Mouse (Mus musculus) limb, embryonic 12.5 days (tissue): Measurements from ENCODE around the gene Slc51b. TPM values are rescaled to one million over a fixed set of nuclear protein-coding genes. Genes with fewer than 3 reads are reported as not detected.
A peak's percentile ranks its signal among the peaks of the same experiment; 100 is the strongest.

Experiments
- ATAC-seq: fragments of 200-750 bp; cut with Nextera tagmentation; 2 replicates; pipeline ENCODE4 v1.8.0; 2017; ENCODE audit warnings: low read depth, moderate TSS enrichment; ENCODE audit not compliant: insufficient number of reproducible peaks, insufficient read depth, low FRiP score, low TSS enrichment
- H3K27ac ChIP-seq: fragments of 300-500 bp; sonication (generic); 2 replicates; pipeline ENCODE4 v1.5.1; 2016; ENCODE audit warnings: mild to moderate bottlenecking, moderate library complexity
- H3K27me3 ChIP-seq: fragments of 300-500 bp; sonication (generic); 2 replicates; pipeline ENCODE4 v1.6.1; 2016; ENCODE audit warnings: mild to moderate bottlenecking, moderate library complexity
- H3K36me3 ChIP-seq: fragments of 300-500 bp; sonication (generic); 2 replicates; pipeline ENCODE4 v1.6.1; 2016; ENCODE audit warnings: mild to moderate bottlenecking, moderate library complexity
- H3K4me1 ChIP-seq: fragments of 300-500 bp; sonication (generic); replicated peaks from 2 replicates; pipeline ENCODE4 v1.6.1; 2016
- H3K4me2 ChIP-seq: fragments of 300-500 bp; sonication (generic); 2 replicates; pipeline ENCODE4 v1.6.1; 2016; ENCODE audit warnings: mild to moderate bottlenecking, moderate library complexity
- H3K4me3 ChIP-seq: fragments of 300-500 bp; sonication (generic); replicated peaks from 2 replicates; pipeline ENCODE4 v1.5.1; 2016; ENCODE audit warnings: mild to moderate bottlenecking
- H3K9ac ChIP-seq: fragments of 300-500 bp; sonication (generic); replicated peaks from 2 replicates; pipeline ENCODE4 v1.6.1; 2016; ENCODE audit warnings: mild to moderate bottlenecking, moderate library complexity
- H3K9me3 ChIP-seq: fragments of 300-500 bp; sonication (generic); 2 replicates; pipeline ENCODE4 v1.6.1; 2016; ENCODE audit warnings: mild to moderate bottlenecking, moderate library complexity
- WGBS: fragments of 180-500 bp; shearing (Covaris S2); methylation state at CpG from one replicate; pipeline ENCODE4 v1.1.7; 2016; 5-methylcytosine and 5-hydroxymethylcytosine counted together
- polyA plus RNA-seq: library from polyadenylated mRNA; unstranded; fragments of >200 nt; fragmentation: Nextera tagmentation; extraction: Ambion mirVana; gene quantifications from 2 replicates; pipeline ENCODE4 v1.2.1, GENCODE M21; 2016

The Slc51b gene
- polyA plus RNA-seq, 1 experiment from 2014 or later, result not detected

DNA sequence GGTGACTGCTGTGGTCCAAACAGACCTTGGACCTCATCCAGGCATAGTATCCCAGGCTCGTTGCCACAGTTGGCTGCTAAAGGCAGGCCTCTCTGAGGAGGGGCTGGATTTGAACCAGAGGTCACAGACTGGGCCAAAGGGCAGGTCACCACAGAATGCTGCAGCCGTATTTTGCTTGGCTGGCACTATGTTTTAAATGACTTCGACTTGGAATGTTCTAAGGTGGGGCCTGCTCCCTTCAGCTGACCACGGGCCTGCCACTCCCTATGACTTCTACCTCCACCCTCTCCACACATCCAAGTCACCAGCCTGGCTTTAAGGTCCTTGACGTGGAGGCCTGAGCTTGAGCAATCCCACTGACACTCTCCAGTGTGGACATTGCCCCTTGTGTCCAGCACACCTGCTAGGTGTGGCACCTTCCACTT lies 13.9 kb downstream of the Slc51b start:
- Histone ChIP-seq H3K27ac (no peak overlapping the region), H3K36me3 (no peaks in the 10 kb centered on the region), H3K9me3 (no peaks in the 10 kb centered on the region), H3K4me2 (no peak overlapping the region), H3K4me1 (no peaks in the 10 kb centered on the region), H3K4me3 (no peak overlapping the region), H3K27me3 (no peaks in the 10 kb centered on the region), H3K9ac (no peak overlapping the region)
- 69% methylated on average over 5 of the region's 5 CpGs for WGBS
- ATAC-seq, result no peak

- 69% methylated on average over 3 of the region's 3 CpGs for WGBS
- no peak for ATAC-seq
- no peak overlapping the region for H3K4me2 ChIP-seq
- no peaks in the 10 kb centered on the region for H3K9me3 ChIP-seq
- no peaks in the 10 kb centered on the region for H3K27me3 ChIP-seq
- H3K4me1 ChIP-seq, result no peaks in the 10 kb centered on the region
- no peaks in the 10 kb centered on the region for H3K36me3 ChIP-seq
- H3K9ac ChIP-seq, result no peak overlapping the region
- no peak overlapping the region for H3K4me3 ChIP-seq
- H3K27ac ChIP-seq, result no peak overlapping the region
These were observed 14.9 kb downstream of the Slc51b start for GRCm38 (mm10) chr9:65407861-65408260.

DNA sequence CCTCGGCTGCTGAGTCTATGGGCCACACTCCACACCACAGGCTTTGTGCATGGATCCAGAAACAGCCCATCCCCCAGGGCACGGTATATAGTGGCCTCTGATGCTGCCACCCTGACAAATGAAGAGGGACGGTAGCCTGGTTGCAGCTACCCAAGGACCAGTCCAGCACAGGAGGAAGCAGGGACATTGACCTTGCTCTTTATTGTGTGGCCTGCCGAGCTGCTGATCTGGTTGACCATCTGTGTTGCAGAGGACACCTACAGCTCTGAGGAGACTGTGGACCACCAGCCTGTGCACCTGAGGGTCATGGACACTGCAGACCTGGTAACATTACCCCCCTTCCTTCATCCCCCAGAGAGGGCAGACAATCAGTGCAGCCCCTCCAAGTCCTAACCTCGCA lies 15.4 kb downstream of the Slc51b start:
- Histone ChIP-seq H3K4me3 (no peak overlapping the region), H3K27me3 (no peaks in the 10 kb centered on the region), H3K9ac (no peak overlapping the region), H3K27ac (no peak overlapping the region), H3K9me3 (no peaks in the 10 kb centered on the region), H3K36me3 (no peaks in the 10 kb centered on the region), H3K4me2 (no peak overlapping the region), H3K4me1 (no peaks in the 10 kb centered on the region)
- ATAC-seq, result no peak
- 72% methylated on average over 5 of the region's 5 CpGs for WGBS

- Histone ChIP-seq H3K9me3 (no peaks in the 10 kb centered on the region), H3K4me3 (no peak overlapping the region), H3K27ac (no peak overlapping the region), H3K4me1 (no peaks in the 10 kb centered on the region), H3K9ac (no peak overlapping the region), H3K27me3 (no peaks in the 10 kb centered on the region), H3K4me2 (no peak overlapping the region), H3K36me3 (no peaks in the 10 kb centered on the region)
- no peak for ATAC-seq
- WGBS, result 86% methylated on average over 2 of the region's 2 CpGs
These were observed 17.6 kb downstream of the Slc51b start for GRCm38 (mm10) chr9:65405184-65405449.

- H3K27ac ChIP-seq, result no peak overlapping the region
- H3K9me3 ChIP-seq, result no peaks in the 10 kb centered on the region
- no peaks in the 10 kb centered on the region for H3K27me3 ChIP-seq
- ATAC-seq, result no peak
- no peaks in the 10 kb centered on the region for H3K36me3 ChIP-seq
- no peak overlapping the region for H3K9ac ChIP-seq
- H3K4me3 ChIP-seq, result no peak overlapping the region
- no peak overlapping the region for H3K4me2 ChIP-seq
- H3K4me1 ChIP-seq, result no peaks in the 10 kb centered on the region
- WGBS, result 77% methylated on average over 15 of the region's 15 CpGs
These were observed 18.2 kb downstream of the Slc51b start for GRCm38 (mm10) chr9:65404331-65405183.

- Histone ChIP-seq H3K36me3 (no peaks in the 10 kb centered on the region), H3K4me1 (peaks cover 11% of the 10 kb centered on the region; the same call in 1 of the 2 replicates), H3K4me2 (no peak overlapping the region), H3K27ac (no peak overlapping the region), H3K9me3 (no peaks in the 10 kb centered on the region), H3K4me3 (no peak overlapping the region), H3K27me3 (no peaks in the 10 kb centered on the region), H3K9ac (no peak overlapping the region)
- no peak for ATAC-seq
- 89% methylated on average over 6 of the region's 6 CpGs for WGBS
These were observed 22.8 kb downstream of the Slc51b start for GRCm38 (mm10) chr9:65399934-65400333.

GRCm38 (mm10) chr9:65398279-65398678 lies 24.5 kb downstream of the Slc51b start, which contains the start of gene Rasl12:
Rasl12 (plus strand) TSS chr9:65398506.
- no peaks in the 10 kb centered on the region for H3K36me3 ChIP-seq
- H3K9me3 ChIP-seq, result no peaks in the 10 kb centered on the region
- H3K4me2 ChIP-seq, result peak within 1 kb of the TSS; percentile 81
- peak; percentile 87 for ATAC-seq
- H3K9ac ChIP-seq, result peak within 1 kb of the TSS; percentile 71
- WGBS, result under 1% methylated on average over 24 of the region's 24 CpGs
- peaks cover 11% of the 10 kb centered on the region; the same call in 1 of the 2 replicates for H3K4me1 ChIP-seq
- H3K27me3 ChIP-seq, result peaks cover 5% of the 10 kb centered on the region
- H3K27ac ChIP-seq, result no peak within 1 kb of the TSS
- peak within 1 kb of the TSS; percentile 64 for H3K4me3 ChIP-seq

GRCm38 (mm10) chr9:65394360-65394759 lies 28.4 kb downstream of the Slc51b start:
- H3K4me3 ChIP-seq, result no peak overlapping the region
- WGBS, result 61% methylated on average over 2 of the region's 2 CpGs
- no peaks in the 10 kb centered on the region for H3K36me3 ChIP-seq
- no peak overlapping the region for H3K9ac ChIP-seq
- peaks cover 44% of the 10 kb centered on the region for H3K27me3 ChIP-seq
- H3K27ac ChIP-seq, result no peak overlapping the region
- ATAC-seq, result no peak
- H3K4me1 ChIP-seq, result peaks cover 20% of the 10 kb centered on the region; the same call in 1 of the 2 replicates
- no peak overlapping the region for H3K4me2 ChIP-seq
- no peaks in the 10 kb centered on the region for H3K9me3 ChIP-seq

DNA sequence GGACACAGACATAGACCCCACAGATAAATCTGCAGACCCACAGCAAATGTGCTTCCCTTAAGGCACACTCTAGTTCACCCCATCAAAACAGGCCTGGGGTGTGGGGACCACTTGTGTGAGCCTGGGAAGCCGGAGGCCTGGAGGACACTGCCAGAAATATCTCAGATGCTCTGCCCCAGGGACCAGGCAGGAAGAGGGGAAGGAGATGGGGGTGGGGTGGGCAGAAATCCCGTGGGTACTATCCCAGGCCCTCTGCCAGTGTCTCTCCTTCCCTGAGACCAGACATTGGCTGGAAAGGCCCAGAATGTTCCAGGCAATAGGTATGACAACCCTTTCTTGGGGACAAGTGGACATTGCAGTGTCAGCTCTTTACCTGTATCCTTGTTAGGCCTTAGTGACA lies 29.1 kb downstream of the Slc51b start:
- ATAC-seq, result no peak

DNA sequence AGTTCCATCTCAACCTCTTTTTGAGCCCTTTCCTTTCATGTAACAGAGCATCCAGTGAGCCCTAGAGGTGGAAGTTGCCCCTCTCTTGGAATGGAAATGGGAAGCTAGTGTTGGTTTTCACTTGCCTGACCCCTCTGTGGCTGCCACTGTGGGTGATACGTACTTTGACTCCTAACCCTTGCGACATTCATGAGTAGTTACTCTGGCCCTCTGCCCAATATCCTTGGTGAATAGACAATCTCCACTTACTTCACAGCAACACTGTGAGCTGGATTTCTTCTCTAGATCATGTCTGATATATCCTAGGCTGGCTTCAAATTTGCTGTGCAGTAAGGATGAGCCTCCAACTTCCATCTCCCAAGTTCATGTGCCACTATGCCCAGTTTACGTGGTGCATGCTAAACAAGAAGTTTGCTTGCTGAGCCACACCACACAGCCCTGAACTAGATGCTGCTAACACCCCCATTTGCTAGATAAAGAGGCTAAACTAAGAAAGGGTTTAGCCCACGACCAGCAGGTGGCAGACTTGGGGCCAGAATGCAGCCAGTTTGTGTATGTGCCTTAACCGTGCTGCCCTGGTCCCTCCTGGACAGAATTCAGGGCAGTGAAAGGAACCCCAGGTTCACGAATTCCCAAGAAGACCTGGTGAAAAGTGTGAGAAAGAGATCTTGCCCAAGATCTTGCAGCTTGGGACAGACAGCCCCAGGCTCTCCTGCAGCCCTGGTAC lies 30.0 kb downstream of the Slc51b start:
- H3K27ac ChIP-seq, result no peak overlapping the region
- 29% methylated on average over 6 of the region's 6 CpGs for WGBS
- H3K4me2 ChIP-seq, result no peak overlapping the region
- no peak overlapping the region for H3K9ac ChIP-seq
- H3K4me3 ChIP-seq, result no peak overlapping the region
- H3K27me3 ChIP-seq, result peaks cover 54% of the 10 kb centered on the region
- no peaks in the 10 kb centered on the region for H3K9me3 ChIP-seq
- ATAC-seq, result no peak
- 0 out of 2 replicates have a peak, but pooled peaks cover 10% of the 10 kb centered on the region for H3K4me1 ChIP-seq
- no peaks in the 10 kb centered on the region for H3K36me3 ChIP-seq

More for the DNA sequence above, 29.1 kb downstream of the Slc51b start:
- H3K4me1 ChIP-seq, result peaks cover 16% of the 10 kb centered on the region; the same call in 1 of the 2 replicates
- 56% methylated on average over 2 of the region's 2 CpGs for WGBS
- H3K36me3 ChIP-seq, result no peaks in the 10 kb centered on the region
- no peak overlapping the region for H3K9ac ChIP-seq
- peaks cover 52% of the 10 kb centered on the region for H3K27me3 ChIP-seq
- H3K4me2 ChIP-seq, result no peak overlapping the region
- no peak overlapping the region for H3K4me3 ChIP-seq
- no peaks in the 10 kb centered on the region for H3K9me3 ChIP-seq
- H3K27ac ChIP-seq, result no peak overlapping the region

GRCm38 (mm10) chr9:65391613-65391964 lies 31.2 kb downstream of the Slc51b start, which contains the start of gene Kbtbd13:
Kbtbd13 (minus strand) TSS chr9:65391652.
- Histone ChIP-seq H3K9ac (peak within 1 kb of the TSS; percentile 64), H3K27ac (no peak within 1 kb of the TSS), H3K27me3 (peaks cover 54% of the 10 kb centered on the region)

More at GRCm38 (mm10) chr9:65391613-65391964, 31.2 kb downstream of the Slc51b start, which contains the start of gene Kbtbd13:
- no peaks in the 10 kb centered on the region for H3K9me3 ChIP-seq
- WGBS, result 31% methylated on average over 8 of the region's 8 CpGs
- ATAC-seq, result no peak
- 0 out of 2 replicates have a peak, but pooled peaks cover 9% of the 10 kb centered on the region for H3K4me1 ChIP-seq
- H3K4me2 ChIP-seq, result peak within 1 kb of the TSS; percentile 70
- H3K36me3 ChIP-seq, result no peaks in the 10 kb centered on the region
- H3K4me3 ChIP-seq, result peak within 1 kb of the TSS; percentile 47
